In the genomic region with DNA sequence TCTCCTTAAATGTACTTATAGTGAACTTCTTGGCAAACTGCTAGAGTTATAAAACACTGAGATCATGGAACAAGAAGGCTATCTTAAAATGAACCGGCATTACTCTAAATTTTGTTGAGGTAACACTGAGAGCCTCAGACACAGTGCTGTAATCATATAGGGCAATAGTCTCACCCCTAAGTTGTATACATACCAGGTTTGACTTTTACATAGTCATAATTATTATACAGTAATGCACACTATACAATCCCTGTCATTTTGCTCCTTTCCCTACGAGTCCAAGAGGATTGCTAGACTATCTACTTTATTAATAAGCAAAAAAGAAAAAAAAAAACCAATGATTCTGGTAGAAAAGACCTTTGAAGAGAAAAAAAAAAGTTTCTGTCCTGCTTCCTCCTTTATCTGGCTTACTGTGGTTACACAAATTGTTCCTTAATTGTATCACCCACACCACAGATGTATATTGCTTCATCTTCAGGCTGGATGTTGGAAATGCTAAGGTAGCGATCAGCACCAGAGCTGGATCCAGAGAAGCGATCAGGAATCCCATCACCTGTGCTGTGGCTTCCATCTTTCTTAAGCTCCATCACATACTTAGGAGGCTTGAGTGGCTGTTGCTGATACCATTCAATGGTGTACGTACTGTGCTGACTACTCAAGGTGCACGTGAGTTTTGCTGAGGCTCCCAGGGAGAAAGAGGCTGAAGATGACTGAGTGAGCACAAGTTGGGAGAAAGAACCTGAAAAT, we compare ENCODE assay signal across 25 mouse cellular contexts.
A peak's percentile ranks its signal among the peaks of the same experiment; 100 is the strongest.
DNase-seq lines count a peak whose midpoint lies in the region; ATAC-seq and TF ChIP-seq lines count a peak whose summit lies in the region.
"Had no signal": no experiment of that assay in that cellular context is flagged by ENCODE, and none has a peak within 500 bp of the region (broad histone marks: within the 10 kb centered on the region; RNA-seq: fewer than 3 reads in every experiment).

No protein-coding gene starts in this region.

- no peak for TF ChIP-seq RAD21 in CH12.LX (IDR thresholded peaks at IDR 0.05; ENCODE audit: low read depth, low read length)

- dilution Hi-C loops in CH12.LX (cut with MboI; ENCODE audit: extremely low pct_ligation_motif_present, extremely low pct_unique_long_range_greater_than_20kb, low sequenced_read_pairs), result no loop called here

- 73% methylated on average over 6 of the region's 6 CpGs for whole genome bisulfite sequencing in small intestine, adult 2 months
- 86% methylated on average over 6 of the region's 6 CpGs for WGBS in hindbrain, embryonic 14.5 days
- WGBS in heart, embryonic 12.5 days, result 72% methylated on average over 6 of the region's 6 CpGs
- WGBS in hindbrain, embryonic 11.5 days, result 88% methylated on average over 6 of the region's 6 CpGs

- in situ Hi-C loops in CH12.LX (cut with MboI; ENCODE audit: low pct_ligation_motif_present, low pct_unique_long_range_greater_than_20kb, low sequenced_read_pairs), result loop anchor here (5.0 kb wide), 1 partner anchor 44 kb away; no protein-coding TSS in a partner anchor

- peaks cover 19% of the 10 kb centered on the region for H3K9me3 ChIP-seq in CH12.LX (replicated peaks; ENCODE audit: low read length)
- no peaks in the 10 kb centered on the region for H3K9me3 ChIP-seq in hindbrain, embryonic 14.5 days (ENCODE audit: control insufficient read depth, low read length)
- H3K9me3 ChIP-seq in heart, embryonic 12.5 days (replicated peaks), result peaks cover 10% of the 10 kb centered on the region; the same call in 1 of the 2 replicates
- H3K9me3 ChIP-seq in hindbrain, embryonic 11.5 days (ENCODE audit: control insufficient read depth, low read length), result no peaks in the 10 kb centered on the region
- H3K9me3 ChIP-seq: embryonic facial prominence, embryonic 13.5 days; embryonic facial prominence, embryonic 15.5 days had no signal

- peaks cover 13 to 59% of the 10 kb centered on the region in 2 experiments for H3K4me1 ChIP-seq in CH12.LX (ENCODE audit: control insufficient read depth in 1 of 2, insufficient read depth in 2 of 2)
- no peaks in the 10 kb centered on the region for H3K4me1 ChIP-seq in small intestine, adult 2 months (ENCODE audit: control insufficient read depth, insufficient read depth, insufficient read length, low read length)
- H3K4me1 ChIP-seq in hindbrain, embryonic 14.5 days (replicated peaks; ENCODE audit: control insufficient read depth, insufficient read depth, low read length), result no peaks in the 10 kb centered on the region
- no peaks in the 10 kb centered on the region for H3K4me1 ChIP-seq in heart, embryonic 12.5 days (replicated peaks)
- no peaks in the 10 kb centered on the region for H3K4me1 ChIP-seq in hindbrain, embryonic 11.5 days (replicated peaks; ENCODE audit: control insufficient read depth, insufficient read depth, low read length)
- H3K4me1 ChIP-seq: embryonic facial prominence, embryonic 13.5 days; embryonic facial prominence, embryonic 15.5 days; forebrain, embryonic 10.5 days; forebrain, embryonic 12.5 days had no signal

- no peak for TF ChIP-seq CTCF in CH12.LX (conservative IDR thresholded peaks at IDR 0.05 in 1 of 2, IDR thresholded peaks at IDR 0.05 in 1 of 2; ENCODE audit: low read depth in 2 of 2, low read length in 2 of 2)
- no peak for TF ChIP-seq CTCF in small intestine, adult 2 months (IDR thresholded peaks at IDR 0.05; ENCODE audit: extremely low read depth, insufficient read length, insufficient replicate concordance, low read depth, low read length)

- TF ChIP-seq POLR2A in CH12.LX (IDR thresholded peaks at IDR 0.05; ENCODE audit: low read depth, low read length), result peak; percentile 51; the same call in 1 of the 2 replicates
- no peak for TF ChIP-seq POLR2A in small intestine, adult 2 months (IDR thresholded peaks at IDR 0.05; ENCODE audit: low read depth, low read length)

- H3K79me2 ChIP-seq in CH12.LX (replicated peaks; ENCODE audit: control insufficient read depth, extremely low read depth, insufficient read depth, poor library complexity, severe bottlenecking), result 0 out of 2 replicates have a peak, but pooled peaks cover 1% of the 10 kb centered on the region

- TF ChIP-seq EP300 in CH12.LX (IDR thresholded peaks at IDR 0.05; ENCODE audit: low read length), result peak; percentile 53; the same call in 1 of the 2 replicates

- no peaks in the 10 kb centered on the region for H3K27me3 ChIP-seq in CH12.LX (replicated peaks)
- no peaks in the 10 kb centered on the region for H3K27me3 ChIP-seq in small intestine, adult 2 months (ENCODE audit: control insufficient read depth, insufficient read depth, low read length)
- no peaks in the 10 kb centered on the region for H3K27me3 ChIP-seq in hindbrain, embryonic 14.5 days (ENCODE audit: control insufficient read depth, insufficient read depth, low read length)
- no peaks in the 10 kb centered on the region for H3K27me3 ChIP-seq in heart, embryonic 12.5 days (replicated peaks)
- H3K27me3 ChIP-seq in hindbrain, embryonic 11.5 days (ENCODE audit: control insufficient read depth, insufficient read depth, low read length), result no peaks in the 10 kb centered on the region
- H3K27me3 ChIP-seq: embryonic facial prominence, embryonic 13.5 days; embryonic facial prominence, embryonic 15.5 days; forebrain, embryonic 12.5 days had no signal

- peak overlapping the region; percentile 19 to 50 (median 49) for H3K4me3 ChIP-seq in CH12.LX (replicated peaks in 1 of 3; ENCODE audit: low read depth in 2 of 3, low read length in 2 of 3, poor library complexity in 1 of 3)
- no peak overlapping the region for H3K4me3 ChIP-seq in small intestine, adult 2 months (ENCODE audit: low read depth, low read length)
- H3K4me3 ChIP-seq in hindbrain, embryonic 14.5 days (replicated peaks; ENCODE audit: low read length), result no peak overlapping the region
- no peak overlapping the region for H3K4me3 ChIP-seq in heart, embryonic 12.5 days
- no peak overlapping the region for H3K4me3 ChIP-seq in hindbrain, embryonic 11.5 days (ENCODE audit: low read depth, low read length)
- H3K4me3 ChIP-seq: embryonic facial prominence, embryonic 13.5 days; embryonic facial prominence, embryonic 15.5 days; erythroblast, embryonic 14.5 days; forebrain, embryonic 10.5 days; forebrain, embryonic 12.5 days had no signal

- ATAC-seq in granulocyte monocyte progenitor cell, adult 5-6 weeks (replicated peaks; ENCODE audit: poor library complexity, severe bottlenecking), result 0 out of 2 replicates have a peak, but pooled peaks have one; percentile 25
- ATAC-seq in hindbrain, embryonic 14.5 days (ENCODE audit: low FRiP score), result no peak
- no peak for ATAC-seq in heart, embryonic 12.5 days (ENCODE audit: insufficient number of reproducible peaks, low FRiP score)
- ATAC-seq in hindbrain, embryonic 11.5 days (ENCODE audit: low FRiP score), result no peak
- ATAC-seq: CD4-positive, CD25-positive, alpha-beta regulatory T cell, adult 4 months; forebrain, embryonic 14.5 days; forebrain, embryonic 16.5 days had no signal

- H3K9ac ChIP-seq in CH12.LX (ENCODE audit: insufficient read depth, low read depth), result peak overlapping the region; percentile 81
- H3K9ac ChIP-seq in hindbrain, embryonic 14.5 days, result no peak overlapping the region
- H3K9ac ChIP-seq in heart, embryonic 12.5 days, result no peak overlapping the region
- no peak overlapping the region for H3K9ac ChIP-seq in hindbrain, embryonic 11.5 days (ENCODE audit: low read depth, low read length)
- H3K9ac ChIP-seq: embryonic facial prominence, embryonic 13.5 days; embryonic facial prominence, embryonic 15.5 days; forebrain, embryonic 12.5 days had no signal

- DNase-seq in A20 (ENCODE audit: low read depth, low spot score) (peak; percentile 30), CH12.LX (ENCODE audit: extremely low read depth) (peak; percentile 47)
- DNase-seq in hindbrain, embryonic 14.5 days (ENCODE audit: low spot score), result no peak
- no peak for DNase-seq in hindbrain, embryonic 11.5 days (ENCODE audit: low spot score)
- DNase-seq: adrenal gland, adult 2 months; adrenal gland, postnatal 10 days; adrenal gland, postnatal 25 days; B cell, adult 2 months; cerebellum, adult 18-20 months; cerebellum, adult 8-10 months; cerebellum, adult 9-11 months; cerebellum, postnatal 14 days; cerebellum, postnatal 36 days; embryo, embryonic 11 days had no signal

- H3K27ac ChIP-seq in CH12.LX (ENCODE audit: insufficient read depth, low read depth), result peak overlapping the region; percentile 99
- peak overlapping the region; percentile 29; the same call in 1 of the 2 replicates for H3K27ac ChIP-seq in small intestine, adult 2 months (ENCODE audit: insufficient read depth, low read depth, low read length)
- no peak overlapping the region for H3K27ac ChIP-seq in hindbrain, embryonic 14.5 days
- H3K27ac ChIP-seq in heart, embryonic 12.5 days (ENCODE audit: poor library complexity, severe bottlenecking), result no peak overlapping the region
- no peak overlapping the region for H3K27ac ChIP-seq in hindbrain, embryonic 11.5 days (ENCODE audit: low read depth, low read length)
- H3K27ac ChIP-seq: embryonic facial prominence, embryonic 13.5 days; embryonic facial prominence, embryonic 15.5 days; forebrain, embryonic 10.5 days; forebrain, embryonic 12.5 days had no signal

- H3K4me2 ChIP-seq in CH12.LX (ENCODE audit: insufficient read depth, low read depth, poor library complexity, severe bottlenecking), result peak overlapping the region; percentile 93
- H3K4me2 ChIP-seq in hindbrain, embryonic 14.5 days (replicated peaks), result no peak overlapping the region
- H3K4me2 ChIP-seq in heart, embryonic 12.5 days, result no peak overlapping the region
- H3K4me2 ChIP-seq in hindbrain, embryonic 11.5 days (replicated peaks; ENCODE audit: low read depth, low read length), result no peak overlapping the region
- H3K4me2 ChIP-seq: embryonic facial prominence, embryonic 13.5 days; embryonic facial prominence, embryonic 15.5 days; forebrain, embryonic 12.5 days had no signal

- peaks cover 9 to 20% of the 10 kb centered on the region in 2 experiments for H3K36me3 ChIP-seq in CH12.LX (replicated peaks in 1 of 2; ENCODE audit: control insufficient read depth in 1 of 2, insufficient read depth in 1 of 2, low read length in 1 of 2)
- H3K36me3 ChIP-seq in small intestine, adult 2 months (ENCODE audit: control insufficient read depth, insufficient read depth, low read length), result no peaks in the 10 kb centered on the region
- H3K36me3 ChIP-seq in hindbrain, embryonic 14.5 days (replicated peaks; ENCODE audit: control insufficient read depth, insufficient read depth), result no peaks in the 10 kb centered on the region
- H3K36me3 ChIP-seq in heart, embryonic 12.5 days, result no peaks in the 10 kb centered on the region
- H3K36me3 ChIP-seq in hindbrain, embryonic 11.5 days (ENCODE audit: control insufficient read depth, insufficient read depth, low read length), result no peaks in the 10 kb centered on the region
- H3K36me3 ChIP-seq: embryonic facial prominence, embryonic 13.5 days; embryonic facial prominence, embryonic 15.5 days; forebrain, embryonic 10.5 days; forebrain, embryonic 12.5 days had no signal

TF ChIP-seq in CH12.LX, 34 proteins besides CTCF, POLR2A, EP300 and RAD21 (continues in another document):
- peak; percentile 96; the same call in 1 of the 2 replicates for TF ChIP-seq CHD1 (IDR thresholded peaks at IDR 0.05; ENCODE audit: low read depth, low read length)
- TF ChIP-seq MYC (IDR thresholded peaks at IDR 0.05; ENCODE audit: low read depth, low read length), result peak; percentile 36; the same call in 1 of the 2 replicates
- peak; percentile 90 for TF ChIP-seq BHLHE40 (IDR thresholded peaks at IDR 0.05; ENCODE audit: low read depth, low read length)
- TF ChIP-seq ELF1 (IDR thresholded peaks at IDR 0.05; ENCODE audit: low read depth, low read length), result no peak

Comparison
In these comparisons a context has a peak if more than half of its experiments do, and no peak if none do; other contexts are left out.
1. DNase-seq: peak in A20 (single experiment) and CH12.LX (single experiment); none in hindbrain, embryonic 14.5 days (single experiment) and hindbrain, embryonic 11.5 days (single experiment).
2. H3K27ac ChIP-seq: peak in CH12.LX (single experiment) and small intestine, adult 2 months (single experiment); none in hindbrain, embryonic 14.5 days (single experiment), heart, embryonic 12.5 days (single experiment) and hindbrain, embryonic 11.5 days (single experiment).
3. H3K4me3 ChIP-seq: peak in CH12.LX (3 of 3); none in small intestine, adult 2 months (single experiment), hindbrain, embryonic 14.5 days (single experiment), heart, embryonic 12.5 days (single experiment) and hindbrain, embryonic 11.5 days (single experiment).